8 mouse cellular contexts compared by ENCODE assay signal in the genomic region with DNA sequence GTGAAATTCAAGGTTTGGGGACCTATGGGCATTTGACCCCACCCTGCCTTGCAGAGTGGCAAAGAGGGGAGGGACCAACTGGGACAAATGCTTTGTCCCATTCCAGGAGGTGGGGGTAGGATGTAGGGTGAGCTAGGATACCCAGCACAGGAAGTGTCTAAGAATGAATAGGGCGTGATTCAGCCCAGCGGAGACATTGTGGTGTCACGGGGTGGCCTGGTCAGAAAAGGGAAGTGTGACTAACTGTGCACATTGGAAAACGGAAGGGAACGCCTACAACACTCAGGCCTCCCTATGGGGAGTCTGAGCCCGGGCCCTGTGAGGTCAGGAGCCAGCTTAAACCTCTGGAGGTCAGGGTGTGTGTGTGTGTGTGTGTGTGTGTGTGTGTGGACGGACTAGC. TPM values are rescaled to one million over a fixed set of nuclear protein-coding genes. Genes with fewer than 3 reads are reported as not detected.
A peak's percentile ranks its signal among the peaks of the same experiment; 100 is the strongest.
DNase-seq lines count a peak whose midpoint lies in the region.

No protein-coding gene starts in this region.

- intact Hi-C loops in heart, postnatal 25 days (cut with DNase I) = no loop called here

- DNase-seq in adrenal gland, adult 8-10 months = peak; percentile 66
- DNase-seq in adrenal gland, postnatal 4 days (ENCODE audit: low spot score in 2 of 2) = no peak
- DNase-seq in NIH3T3 (ENCODE audit: low read depth) = peak; percentile 74
- peak; percentile 80 for DNase-seq in heart, postnatal 25 days (ENCODE audit: low spot score)
- DNase-seq in lung, postnatal 10 days = peak; percentile 85
- DNase-seq in right cerebral cortex, postnatal 36 days (ENCODE audit: low spot score in 2 of 2) = no peak
- no peak for DNase-seq in frontal cortex, postnatal 10 days (ENCODE audit: low spot score in 2 of 2)
- DNase-seq in cerebellum, postnatal 36 days = no peak

RNA-seq across cellular contexts. Expression of gene Parvb, which starts 3.8 kb away (rescaled TPM):
- 10 to 100 TPM; 16.3 to 21.4 (median 19.9) TPM for total RNA-seq in adrenal gland, adult 8-10 months (2022)
- total RNA-seq in adrenal gland, postnatal 4 days (2021) = 10 to 100 TPM; 44.6 to 45.9 TPM
- total RNA-seq in heart, postnatal 25 days (2021) = 100 to 1,000 TPM; 147 to 154 TPM

RNA-seq across cellular contexts. Expression of gene Samm50, which starts 43.6 kb away (rescaled TPM):
- total RNA-seq in adrenal gland, adult 8-10 months (2022) = 100 to 1,000 TPM; 125 to 142 (median 131) TPM
- total RNA-seq in adrenal gland, postnatal 4 days (2021) = 100 to 1,000 TPM; 159 to 160 TPM
- 100 to 1,000 TPM; 264 to 267 TPM for total RNA-seq in heart, postnatal 25 days (2021)

Comparison
In these comparisons a context has a peak if more than half of its experiments do, and no peak if none do; other contexts are left out.
1. DNase-seq: peak in adrenal gland, adult 8-10 months (single experiment), NIH3T3 (single experiment), heart, postnatal 25 days (single experiment) and lung, postnatal 10 days (single experiment); none in adrenal gland, postnatal 4 days (0 of 2), right cerebral cortex, postnatal 36 days (0 of 2), frontal cortex, postnatal 10 days (0 of 2) and cerebellum, postnatal 36 days (0 of 2).